Mouse (Mus musculus) spleen, adult 2 months (tissue): ENCODE measurements around the gene Gm10160. TPM values are rescaled to one million over a fixed set of nuclear protein-coding genes. Genes with fewer than 3 reads are reported as not detected.

Experiments used
- DNase-seq, 2 experiments: peaks; one replicate each; pipeline versions ENCODE4 v3.0.0 to v3.0.0-alpha.2; 2012 to 2021; ENCODE audit warnings: low spot score in 2 of 2, low read depth in 1 of 2
- H3K27ac ChIP-seq: fragments of 200-500 bp; 2 replicates; pipeline ENCODE4 v1.5.1; 2012; ENCODE audit warnings: low read length, inconsistent platforms; ENCODE audit not compliant: insufficient read depth
- H3K27me3 ChIP-seq: fragments of 200-500 bp; 2 replicates; pipeline ENCODE4 v1.6.1; 2012; ENCODE audit warnings: mild to moderate bottlenecking, moderate library complexity, low read length, inconsistent platforms; ENCODE audit not compliant: control insufficient read depth, insufficient read depth
- H3K36me3 ChIP-seq: fragments of 200-500 bp; 2 replicates; pipeline ENCODE4 v1.6.1; 2012; ENCODE audit warnings: mild to moderate bottlenecking, low read length, inconsistent platforms; ENCODE audit not compliant: control insufficient read depth, insufficient read depth
- H3K4me1 ChIP-seq: fragments of 200-500 bp; 2 replicates; pipeline ENCODE4 v1.6.1; 2011; ENCODE audit warnings: inconsistent platforms; ENCODE audit not compliant: control insufficient read depth, insufficient read depth, insufficient read length
- H3K4me3 ChIP-seq: fragments of 200-500 bp; 2 replicates; pipeline ENCODE4 v1.5.1; 2011; ENCODE audit warnings: mild to moderate bottlenecking, inconsistent platforms; ENCODE audit not compliant: insufficient read depth, insufficient read length; ENCODE audit errors: extremely low read depth
- CTCF ChIP-seq: fragments of 200-500 bp; IDR thresholded peaks from 2 replicates; pipeline ENCODE4 v1.5.1; 2011; ENCODE audit warnings: mild to moderate bottlenecking, inconsistent platforms; ENCODE audit not compliant: insufficient read depth, insufficient read length, insufficient replicate concordance; ENCODE audit errors: extremely low read depth
- POLR2A ChIP-seq: fragments of 200-500 bp; IDR thresholded peaks from 2 replicates; pipeline ENCODE4 v1.6.1; 2011; ENCODE audit warnings: low read depth, low read length, inconsistent platforms
- WGBS: fragments of 180-500 bp; shearing (Covaris S2); methylation state at CpG from one replicate; pipeline ENCODE4 v1.1.7; 2018; 5-methylcytosine and 5-hydroxymethylcytosine counted together
- polyA plus RNA-seq: library from polyadenylated mRNA; depleted of rRNA; stranded (reverse); fragments of >200 nt; gene quantifications from 2 replicates; pipeline ENCODE4 v1.2.3, GENCODE M21; 2012

Gene Gm10160
- polyA plus RNA-seq, 1 experiment: not detected

GRCm38 (mm10) chr7:81835430-81835829, 20.2 kb downstream of the Gm10160 start:
- no peak for TF ChIP-seq CTCF
- no peak for TF ChIP-seq POLR2A
- WGBS: 83% methylated on average over 5 of the region's 5 CpGs

GRCm38 (mm10) chr7:81834847-81835246, 20.7 kb downstream of the Gm10160 start:
- TF ChIP-seq CTCF (no peak), POLR2A (no peak)
- no peaks in the 10 kb centered on the region for H3K27me3 ChIP-seq
- DNase-seq: no peak
- H3K4me3 ChIP-seq: no peak overlapping the region
- no peaks in the 10 kb centered on the region for H3K36me3 ChIP-seq
- no peaks in the 10 kb centered on the region; the same call in 1 of the 2 replicates for H3K4me1 ChIP-seq
- no peak overlapping the region for H3K27ac ChIP-seq

More at GRCm38 (mm10) chr7:81835430-81835829, 20.2 kb downstream of the Gm10160 start:
- Histone ChIP-seq H3K4me1 (no peaks in the 10 kb centered on the region), H3K27me3 (no peaks in the 10 kb centered on the region), H3K4me3 (no peak overlapping the region), H3K27ac (no peak overlapping the region), H3K36me3 (no peaks in the 10 kb centered on the region)
- DNase-seq: no peak

GRCm38 (mm10) chr7:81829379-81829894, 26.2 kb downstream of the Gm10160 start, which contains the start of gene Btbd1:
Gene Btbd1, minus strand, starts transcription at chr7:81829431.
- Histone ChIP-seq H3K27ac (peak within 1 kb of the TSS; percentile 91), H3K4me3 (peak within 1 kb of the TSS; percentile 91), H3K4me1 (peaks cover 3% of the 10 kb centered on the region), H3K27me3 (no peaks in the 10 kb centered on the region), H3K36me3 (peaks cover 2% of the 10 kb centered on the region; the same call in 1 of the 2 replicates)
- WGBS: 1% methylated on average over 54 of the region's 58 CpGs
- DNase-seq: peak; percentile 34 to 84
- TF ChIP-seq POLR2A (peak; percentile 33; the same call in 1 of the 2 replicates), CTCF (no peak)

GRCm38 (mm10) chr7:81828681-81829378, 26.8 kb downstream of the Gm10160 start:
- DNase-seq: peak in 1 of 2 experiments; percentile 40
- peak overlapping the region; percentile 91 for H3K27ac ChIP-seq
- peaks cover 3% of the 10 kb centered on the region for H3K4me1 ChIP-seq
- under 1% methylated on average over 75 of the region's 91 CpGs for WGBS
- no peak for TF ChIP-seq CTCF
- TF ChIP-seq POLR2A: no peak
- H3K27me3 ChIP-seq: no peaks in the 10 kb centered on the region
- peak overlapping the region; percentile 91 for H3K4me3 ChIP-seq
- H3K36me3 ChIP-seq: peaks cover 2% of the 10 kb centered on the region; the same call in 1 of the 2 replicates

- WGBS: 16% methylated on average over 17 of the region's 17 CpGs
- peak overlapping the region; percentile 91 for H3K4me3 ChIP-seq
- H3K27ac ChIP-seq: peak overlapping the region; percentile 91
- H3K27me3 ChIP-seq: no peaks in the 10 kb centered on the region
- H3K4me1 ChIP-seq: peaks cover 3% of the 10 kb centered on the region
- peaks cover 2% of the 10 kb centered on the region; the same call in 1 of the 2 replicates for H3K36me3 ChIP-seq
- TF ChIP-seq CTCF (no peak), POLR2A (no peak)
- no peak for DNase-seq
Observed at GRCm38 (mm10) chr7:81827806-81828667, 27.6 kb downstream of the Gm10160 start.

- H3K4me1 ChIP-seq: peaks cover 3% of the 10 kb centered on the region
- DNase-seq: no peak
- no peak overlapping the region for H3K27ac ChIP-seq
- peaks cover 2% of the 10 kb centered on the region; the same call in 1 of the 2 replicates for H3K36me3 ChIP-seq
- no peak overlapping the region for H3K4me3 ChIP-seq
- TF ChIP-seq CTCF (no peak), POLR2A (no peak)
- WGBS: 84% methylated on average over 3 of the region's 3 CpGs
- no peaks in the 10 kb centered on the region for H3K27me3 ChIP-seq
Observed at GRCm38 (mm10) chr7:81825381-81825780, 30.2 kb downstream of the Gm10160 start.
